Mouse (Mus musculus) cerebellum, postnatal 10 days (tissue): ENCODE data around the gene Basp1.

ENCODE experiments used
- DNase-seq, 2 experiments: peaks; one replicate each; pipeline ENCODE4 v3.0.0; 2021; ENCODE audit warnings: mixed read lengths in 2 of 2

Basp1 gene

GRCm38 (mm10) chr15:25363636-25364035 lies 49.9 kb downstream of the Basp1 start:
- peak; percentile 29 to 37 for DNase-seq

GRCm38 (mm10) chr15:25360825-25361224 lies 52.7 kb downstream of the Basp1 start:
- peak; percentile 55 to 57 for DNase-seq

- DNase-seq = peak; percentile 39 to 51
These were observed 54.9 kb downstream of the Basp1 start for GRCm38 (mm10) chr15:25358680-25359097.

- DNase-seq = no peak
These were observed 58.2 kb downstream of the Basp1 start for GRCm38 (mm10) chr15:25355339-25355738.

GRCm38 (mm10) chr15:25354738-25355137 lies 58.8 kb downstream of the Basp1 start:
- no peak for DNase-seq

GRCm38 (mm10) chr15:25353498-25353897 lies 60.1 kb downstream of the Basp1 start:
- DNase-seq = no peak

- peak in 1 of 2 experiments; percentile 14 for DNase-seq
These were observed 70.3 kb downstream of the Basp1 start for GRCm38 (mm10) chr15:25343263-25343662.

- no peak for DNase-seq
These were observed 78.3 kb downstream of the Basp1 start for GRCm38 (mm10) chr15:25335277-25335676.

GRCm38 (mm10) chr15:25331877-25332445 lies 81.6 kb downstream of the Basp1 start:
- no peak for DNase-seq

- DNase-seq = no peak
These were observed 82.6 kb downstream of the Basp1 start for GRCm38 (mm10) chr15:25330946-25331345.

- no peak for DNase-seq
These were observed 91.0 kb downstream of the Basp1 start for GRCm38 (mm10) chr15:25322601-25323000.

GRCm38 (mm10) chr15:25322111-25322510 lies 91.5 kb downstream of the Basp1 start:
- no peak for DNase-seq

GRCm38 (mm10) chr15:25321636-25322035 lies 91.9 kb downstream of the Basp1 start:
- no peak for DNase-seq

- DNase-seq = no peak
These were observed 99.1 kb downstream of the Basp1 start for GRCm38 (mm10) chr15:25314471-25314870.
